Mouse (Mus musculus) adrenal gland, adult 18-20 months (tissue): ENCODE results near the gene Slc35c1. TPM values are rescaled to one million over a fixed set of nuclear protein-coding genes. Genes with fewer than 3 reads are reported as not detected.
"Not testable (repeated sequence)": the region's sequence is repeated elsewhere in the genome, so short reads cannot be mapped to it uniquely, and the experiment has no call there.

Experiments used
- DNase-seq, 2 experiments: peaks; one replicate each; pipeline ENCODE4 v3.0.0; 2021 to 2022; ENCODE audit warnings: low spot score in 2 of 2
- total RNA-seq, 2 experiments: library from RNA; stranded (reverse); gene quantifications; 1 replicate in 1 of 2; 2 replicates in 1 of 2; pipeline ENCODE4 v1.2.3; 2021

Slc35c1 gene
- total RNA-seq, 2 experiments from 2014 or later, result 12.1 to 21.7 TPM

GRCm38 (mm10) chr2:92476580-92476979, 16.2 kb upstream of the Slc35c1 start:
- DNase-seq, result not testable (repeated sequence)

GRCm38 (mm10) chr2:92475711-92476110, 15.4 kb upstream of the Slc35c1 start:
- DNase-seq, result no peak

DNA sequence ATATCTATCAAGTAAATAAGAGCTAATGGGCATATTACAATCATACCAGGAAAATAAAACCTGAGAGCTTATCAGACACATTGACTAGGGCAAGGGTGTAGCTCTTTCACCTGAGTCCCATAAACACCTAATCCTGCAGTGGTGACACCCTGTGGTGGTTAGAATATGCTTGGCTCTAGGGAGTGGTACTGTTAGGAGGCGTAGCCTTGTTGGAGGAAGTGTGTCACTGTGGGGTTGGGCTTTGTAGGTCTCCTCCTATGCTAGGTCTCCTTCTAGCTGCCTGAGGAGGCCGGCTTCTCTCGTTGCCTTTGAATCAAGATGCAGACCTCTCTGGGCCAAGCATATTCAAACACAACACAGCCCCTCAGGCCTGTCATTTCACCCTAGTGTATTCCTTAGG, 14.6 kb upstream of the Slc35c1 start:
- no peak for DNase-seq

DNA sequence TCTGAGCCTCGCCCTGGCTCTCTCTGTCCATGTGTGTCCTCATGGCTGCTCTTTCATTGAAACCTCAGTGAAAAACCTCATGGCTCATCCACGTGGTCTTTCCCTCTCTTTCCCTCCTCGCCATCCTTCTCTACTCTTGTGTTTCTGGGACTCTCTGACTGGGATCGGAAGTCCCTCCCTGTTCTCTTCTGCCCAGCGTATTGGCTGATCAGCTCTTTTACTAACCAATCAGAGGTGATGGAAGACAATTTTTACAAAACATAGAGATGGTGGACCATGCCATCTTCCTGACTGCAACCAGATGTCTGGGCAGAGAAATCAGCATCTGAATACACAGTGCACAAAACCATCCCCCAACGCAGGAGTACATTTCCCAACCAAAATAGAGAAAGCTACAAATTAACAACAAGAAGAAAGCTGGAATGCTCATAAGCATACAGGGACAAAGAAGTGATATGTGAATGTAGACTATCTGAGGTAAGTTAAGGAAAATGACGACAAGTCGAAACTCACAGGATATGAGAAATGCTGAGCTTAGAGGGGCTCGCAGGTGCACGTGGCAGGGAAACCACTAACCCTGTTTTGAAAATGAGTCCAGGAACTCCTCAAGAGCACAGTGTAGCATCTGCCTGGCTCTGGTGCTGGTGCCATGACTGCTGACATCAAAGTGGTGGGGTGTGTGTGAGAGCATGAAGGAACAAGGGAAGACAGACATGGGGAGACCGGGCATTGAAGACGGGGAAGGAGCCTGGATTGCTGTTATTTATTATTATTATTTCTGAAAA, 11.7 kb upstream of the Slc35c1 start:
- no peak for DNase-seq

DNA sequence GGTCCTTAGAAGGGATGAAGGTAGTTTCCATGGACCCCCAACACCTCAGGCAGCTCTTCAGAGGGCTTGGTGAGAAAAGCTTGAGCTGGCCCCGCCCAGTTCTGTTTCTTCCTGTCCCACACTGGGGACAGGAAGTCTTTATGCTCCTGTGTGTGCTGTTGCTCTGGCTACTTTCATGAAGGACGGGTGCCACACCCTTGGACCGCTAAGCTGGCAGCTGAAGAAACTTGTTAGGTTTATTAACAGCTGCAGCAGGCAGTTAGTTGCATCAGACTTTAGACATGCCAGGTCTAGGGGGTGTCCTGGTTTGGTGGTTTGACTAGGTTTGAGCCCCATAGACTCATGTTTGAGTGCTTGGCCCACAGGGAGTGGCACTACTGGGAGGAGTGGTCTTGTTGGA, 4.4 kb upstream of the Slc35c1 start:
- no peak for DNase-seq

DNA sequence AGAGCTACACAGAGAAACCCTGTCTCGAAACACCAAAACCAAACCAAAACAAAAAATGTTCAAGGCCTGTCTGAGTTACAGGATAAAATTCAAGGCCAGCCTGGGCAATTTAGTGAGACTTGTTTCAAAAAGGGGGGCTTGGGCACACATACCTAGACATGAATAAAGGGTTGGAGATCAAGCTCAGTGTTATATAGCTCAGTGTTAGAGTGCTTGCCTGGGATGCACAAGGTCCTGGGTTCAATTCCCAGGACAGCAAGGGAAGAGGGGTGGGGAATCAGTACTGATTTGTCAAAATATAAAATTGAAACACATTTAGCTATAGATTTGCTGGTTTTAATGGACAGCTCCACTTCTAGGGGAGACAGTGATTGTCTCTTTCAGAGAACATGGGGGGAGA, 877 bp upstream of the Slc35c1 start:
- DNase-seq, result no peak

DNA sequence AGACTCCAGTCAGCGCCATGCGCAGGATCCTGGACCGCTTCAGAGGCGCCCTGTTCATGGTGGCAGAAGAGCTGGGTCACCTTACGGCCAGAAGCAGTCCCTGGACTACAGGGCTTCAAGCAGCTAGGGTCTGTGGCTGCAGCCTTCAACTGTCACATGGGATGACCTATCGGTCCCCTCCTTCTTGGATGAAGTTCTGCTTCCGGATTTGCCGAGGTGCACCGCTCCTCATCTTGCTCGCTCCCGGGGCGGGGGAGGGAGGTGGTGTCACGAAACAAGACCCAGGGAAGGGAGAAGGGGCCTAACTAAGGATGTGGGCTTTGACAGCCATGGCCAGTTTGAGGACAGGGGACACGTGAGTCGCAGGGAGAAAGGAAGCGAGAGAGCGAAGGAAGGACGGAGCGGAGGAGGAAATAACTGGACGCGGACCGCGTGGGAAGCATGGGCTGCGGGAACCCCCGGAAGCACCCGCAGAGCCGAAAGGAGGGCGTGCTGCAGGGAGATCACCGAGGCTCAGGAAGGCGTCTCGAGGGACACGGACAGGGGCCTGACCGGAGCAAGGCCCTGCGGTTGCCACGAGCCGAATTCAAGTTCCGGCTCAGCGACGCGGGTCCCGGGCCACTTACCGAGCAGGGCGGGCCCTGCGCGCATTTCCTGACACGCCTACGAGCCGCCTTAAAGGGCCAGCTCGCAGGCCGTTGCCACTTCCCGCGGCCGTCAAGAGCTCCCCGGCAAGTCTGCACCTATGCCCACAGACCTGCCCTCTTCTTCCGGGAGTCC, 1.0 kb downstream of the Slc35c1 start:
- DNase-seq, result peak; percentile 77 to 78

GRCm38 (mm10) chr2:92458481-92458880, 1.9 kb downstream of the Slc35c1 start:
- DNase-seq, result no peak

DNA sequence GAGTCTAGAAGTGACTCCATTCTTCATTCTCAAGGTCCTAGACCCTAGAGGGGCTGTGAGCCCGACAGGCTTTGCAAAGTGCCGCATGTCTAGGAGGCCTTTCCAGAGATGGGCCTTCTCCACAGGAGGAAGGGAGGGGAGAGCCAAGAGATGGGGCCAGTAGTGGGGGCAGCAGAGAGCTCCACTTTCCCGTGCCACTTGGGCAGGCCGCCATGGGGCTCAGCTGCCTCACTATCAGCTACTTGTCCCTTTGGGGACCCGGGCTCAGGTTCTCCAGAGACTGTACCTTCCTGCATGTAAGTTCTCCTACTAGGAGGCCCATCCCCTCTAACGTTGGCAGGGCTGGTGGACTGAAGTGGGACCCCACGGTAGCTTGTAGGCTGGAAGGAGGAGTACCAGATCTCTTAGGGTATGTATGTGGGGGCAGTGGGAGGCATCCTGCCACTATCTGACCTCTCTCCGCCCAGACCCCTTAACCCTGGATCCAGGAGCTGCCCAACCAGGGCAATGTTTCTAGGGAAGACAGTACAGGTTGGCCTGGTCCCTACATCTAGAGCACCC, 3.3 kb downstream of the Slc35c1 start:
- no peak for DNase-seq

DNA sequence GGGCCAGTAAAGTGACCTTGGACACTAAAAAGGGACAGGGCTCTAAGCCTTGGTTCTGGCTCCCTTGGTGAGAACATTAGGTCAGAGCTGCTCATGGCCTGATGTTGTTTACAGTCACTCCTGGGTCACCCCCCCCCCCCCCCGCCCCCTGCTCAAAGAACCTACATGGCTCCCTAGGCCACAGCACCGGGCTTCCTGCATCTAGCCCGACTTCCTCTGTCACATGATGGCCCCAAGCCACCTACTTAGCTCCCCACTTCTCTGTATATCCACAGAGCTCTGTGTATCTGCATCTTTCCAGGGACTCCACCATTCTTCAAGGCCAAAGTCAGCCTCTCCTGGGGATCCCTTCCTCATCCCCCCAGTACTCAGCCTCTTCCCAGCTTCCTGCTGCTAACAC, 4.6 kb downstream of the Slc35c1 start:
- DNase-seq, result no peak

DNA sequence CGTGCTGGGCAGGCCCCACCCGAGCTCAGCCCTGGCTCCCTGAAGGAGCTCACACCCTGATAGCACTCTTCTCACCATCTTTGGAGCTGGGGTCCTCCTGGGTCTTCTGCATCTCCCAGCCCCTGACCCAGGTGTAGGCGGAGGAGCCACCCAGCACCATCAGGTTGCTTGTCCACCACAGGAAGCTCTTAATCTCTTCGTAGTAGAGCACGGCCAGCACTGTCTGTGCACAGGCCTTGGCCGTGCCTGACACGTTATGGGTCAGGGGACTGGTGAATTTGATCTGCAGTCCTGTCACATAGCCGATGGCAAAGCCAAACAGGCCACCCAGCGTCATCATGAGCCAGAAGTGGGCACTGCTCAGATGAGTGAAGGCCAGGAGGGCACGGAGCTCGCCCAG, 6.2 kb downstream of the Slc35c1 start:
- no peak for DNase-seq

- no peak for DNase-seq
Measured at GRCm38 (mm10) chr2:92451126-92451525, 9.2 kb downstream of the Slc35c1 start.

GRCm38 (mm10) chr2:92447121-92447740, 13.1 kb downstream of the Slc35c1 start:
- no peak for DNase-seq

- no peak for DNase-seq
Measured at GRCm38 (mm10) chr2:92446656-92447055, 13.7 kb downstream of the Slc35c1 start.

DNA sequence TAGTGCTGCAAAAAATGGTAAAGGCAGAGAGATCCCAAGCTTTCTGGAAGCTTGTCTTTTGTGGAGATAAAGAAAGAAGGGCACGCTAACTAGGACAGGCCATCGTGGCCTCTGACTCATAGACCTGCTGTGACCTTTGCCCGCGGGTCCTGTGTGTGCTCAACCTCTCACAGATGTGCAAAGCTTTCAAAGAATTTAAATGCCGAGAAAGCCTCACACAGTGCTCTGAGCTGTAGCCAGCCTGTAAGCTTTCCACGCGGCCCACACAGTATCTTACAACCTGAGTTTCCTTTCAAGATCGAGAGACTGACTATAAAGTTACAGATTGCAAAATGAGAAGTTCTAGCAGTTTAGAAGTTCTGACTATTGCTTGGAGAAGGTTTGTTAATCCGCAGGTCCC, 14.4 kb downstream of the Slc35c1 start:
- no peak for DNase-seq

DNA sequence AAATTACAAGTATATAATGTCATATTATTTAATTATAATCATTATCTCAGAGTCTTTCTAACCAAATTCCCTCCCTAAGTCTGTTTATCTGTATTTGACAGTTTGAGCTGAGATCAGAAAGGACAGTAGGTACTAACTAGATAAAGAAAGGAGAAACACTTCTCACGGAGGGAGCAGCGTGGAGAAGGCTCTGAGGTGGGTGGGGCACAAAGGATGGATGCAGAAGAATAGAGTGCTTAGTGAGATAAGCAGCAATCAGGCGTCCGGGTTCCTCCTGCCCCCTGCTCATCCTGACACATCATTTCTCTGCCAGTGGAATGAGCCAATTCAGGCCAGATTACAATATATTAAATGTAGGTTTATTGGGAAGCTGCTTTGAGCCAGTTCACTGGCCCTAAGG, 16.0 kb downstream of the Slc35c1 start:
- no peak for DNase-seq

DNA sequence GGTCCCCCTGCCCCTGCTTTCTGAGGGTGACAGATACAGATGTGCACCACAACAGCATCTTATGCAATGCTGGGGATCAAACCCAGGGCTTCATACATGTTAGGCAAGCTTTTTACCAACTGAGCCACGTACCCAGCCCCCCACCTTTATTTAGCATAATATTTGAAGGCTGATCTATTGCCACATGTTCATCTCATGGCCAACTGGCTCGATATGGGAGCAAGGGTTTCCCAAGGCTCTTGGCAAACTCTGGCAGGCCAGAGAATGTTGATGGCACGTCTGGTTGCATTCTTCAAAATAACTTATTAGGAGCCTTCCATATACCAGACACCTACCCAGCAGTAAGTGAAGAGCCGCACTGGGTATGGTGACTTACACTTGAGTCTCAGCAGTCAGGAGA, 17.0 kb downstream of the Slc35c1 start:
- no peak for DNase-seq

- DNase-seq, result no peak
Measured at GRCm38 (mm10) chr2:92442419-92443001, 17.8 kb downstream of the Slc35c1 start.

- no peak for DNase-seq
Measured at GRCm38 (mm10) chr2:92440432-92440831, 19.9 kb downstream of the Slc35c1 start.

GRCm38 (mm10) chr2:92438567-92438966, 21.8 kb downstream of the Slc35c1 start:
- DNase-seq, result no peak

DNA sequence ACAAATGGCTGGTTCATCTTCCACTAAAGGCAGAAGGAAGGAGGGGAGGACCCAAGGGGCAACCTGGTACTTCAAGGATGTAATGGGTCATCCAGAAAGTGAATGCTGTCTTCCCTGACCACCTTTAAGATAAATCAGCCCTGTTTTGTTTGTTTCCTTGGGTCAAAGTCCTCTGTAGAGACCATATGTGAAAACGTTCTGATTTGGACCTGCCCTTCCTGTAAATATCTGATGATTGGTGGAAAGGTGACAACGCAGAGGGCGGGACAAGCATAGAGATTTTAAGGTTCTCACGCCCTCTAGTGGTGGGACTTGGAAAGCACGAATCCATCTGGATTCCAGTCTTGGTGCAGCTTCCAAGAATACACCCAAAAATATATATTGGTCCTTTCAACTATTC, 22.5 kb downstream of the Slc35c1 start:
- peak; percentile 77 to 82 for DNase-seq
